Mouse (Mus musculus) thymus, adult 2 months (tissue): Measurements from ENCODE around the gene Cadm4.

Source experiments
- CTCF ChIP-seq: fragments of 200-500 bp; IDR thresholded peaks from 2 replicates; pipeline ENCODE4 v1.5.1; 2012; ENCODE audit warnings: mild to moderate bottlenecking, control low read depth, low read length, moderate library complexity, borderline replicate concordance; ENCODE audit not compliant: control insufficient read depth, poor library complexity, insufficient read depth; ENCODE audit errors: extremely low read depth
- POLR2A ChIP-seq: fragments of 200-500 bp; IDR thresholded peaks from 2 replicates; pipeline ENCODE4 v1.6.1; 2012; ENCODE audit warnings: mild to moderate bottlenecking, low read length, control low read depth, moderate library complexity; ENCODE audit not compliant: control insufficient read depth, poor library complexity, insufficient read depth; ENCODE audit errors: extremely low read depth

DNA sequence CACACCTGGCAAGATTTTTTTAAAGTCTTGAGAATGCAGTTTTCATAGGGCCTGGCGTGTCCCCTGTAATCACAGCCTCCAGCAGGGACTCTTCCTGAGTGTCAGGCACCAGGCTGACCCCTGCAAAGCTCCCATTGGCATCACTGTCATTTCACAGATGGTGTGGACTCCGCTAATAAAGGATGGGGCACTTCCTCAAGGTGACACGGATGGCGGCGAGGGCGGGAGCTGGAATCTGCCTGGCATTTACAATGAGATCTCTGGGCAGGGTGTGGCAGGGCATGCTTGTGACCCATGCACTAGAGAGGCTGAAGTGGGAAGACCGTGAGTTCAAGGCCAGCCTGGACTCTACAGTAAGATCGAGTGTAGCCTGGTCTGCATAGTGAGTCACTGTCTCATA, 6.5 kb downstream of the Cadm4 start:
- TF ChIP-seq POLR2A (no peak), CTCF (no peak)
